Mouse (Mus musculus) mouse trophoblast stem cell (cell line): ENCODE results near the gene Cux1.

ENCODE experiments used
- in situ Hi-C, 2 experiments: fragments of 300-500 bp; cut with MseI, MboI; formaldehyde crosslinking; loops; 2 replicates in 1 of 2; 3 replicates in 1 of 2; pipeline ENCODE4 v1.15.1; 2025

Gene Cux1

GRCm38 (mm10) chr5:136511378-136511777, 55.9 kb downstream of the Cux1 start:
- in situ Hi-C loops: no loop called here

GRCm38 (mm10) chr5:136510609-136511008, 56.7 kb downstream of the Cux1 start:
- in situ Hi-C loops: no loop called here

DNA sequence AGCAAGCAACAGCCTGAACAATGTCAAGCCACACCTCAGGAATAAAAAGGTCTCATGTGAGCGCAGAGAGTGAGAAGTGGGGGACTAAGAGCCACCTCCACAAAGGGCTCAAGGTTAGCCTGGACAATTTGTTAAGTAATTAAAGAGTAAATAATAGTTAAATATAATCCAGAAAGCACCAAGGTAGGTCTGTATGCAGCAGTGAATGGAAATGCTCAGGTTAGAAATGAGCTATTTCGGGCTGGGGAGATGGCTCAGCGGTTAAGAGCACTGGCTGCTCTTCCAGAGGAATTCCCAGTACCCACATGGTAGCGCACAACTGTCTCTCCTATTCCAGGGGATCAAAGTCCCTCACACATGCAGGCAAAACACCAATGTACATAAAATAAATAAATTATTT, 59.7 kb downstream of the Cux1 start:
- in situ Hi-C loops: no loop called here

DNA sequence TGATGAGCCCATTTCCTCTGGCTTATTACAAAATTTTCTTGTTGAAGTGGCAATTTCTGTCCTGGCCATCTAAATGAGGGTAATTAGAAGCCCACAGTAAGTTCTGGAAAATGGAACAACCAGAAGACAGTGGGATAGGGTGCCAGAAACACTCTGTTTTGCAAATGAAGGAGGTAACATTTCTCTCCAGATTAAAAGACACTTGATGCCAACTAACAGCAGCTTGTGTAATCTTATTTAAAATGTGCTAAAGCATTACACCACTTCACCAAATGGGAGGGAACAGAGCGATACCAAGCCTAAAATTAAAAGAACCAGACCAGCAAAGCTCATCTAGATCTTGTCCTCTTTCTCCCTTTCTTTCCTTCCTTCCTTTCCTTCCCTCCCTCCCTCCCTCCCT, 61.0 kb downstream of the Cux1 start:
- in situ Hi-C loops: no loop called here

DNA sequence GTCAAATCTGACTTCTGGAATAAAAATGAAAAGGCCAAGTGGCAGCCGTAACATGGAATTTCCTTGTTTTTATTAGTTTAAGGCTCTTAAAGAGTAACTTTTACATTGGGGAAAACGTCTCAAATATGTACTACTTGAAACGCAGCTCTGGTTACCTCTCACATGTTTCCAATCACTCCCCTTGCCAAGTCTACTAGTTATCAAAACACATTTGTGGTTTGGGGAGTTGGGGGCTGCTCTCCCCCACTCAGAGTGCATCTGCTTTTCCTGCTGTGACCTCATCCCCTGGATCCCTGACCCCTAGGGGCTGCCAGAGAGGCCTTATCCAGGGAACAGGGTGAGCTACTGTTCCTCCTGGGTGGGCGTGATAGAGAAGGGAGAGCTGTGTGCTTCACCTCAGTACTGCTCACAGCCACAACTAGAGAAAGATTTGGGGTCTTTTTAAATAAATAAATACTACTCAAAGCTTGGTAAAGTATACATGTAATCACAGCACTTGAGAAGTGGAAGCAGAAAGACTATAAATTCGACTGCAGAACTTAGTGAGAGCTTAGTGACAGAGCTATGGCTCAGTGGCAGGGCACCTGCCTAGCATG, 64.7 kb downstream of the Cux1 start:
- in situ Hi-C loops: no loop called here

DNA sequence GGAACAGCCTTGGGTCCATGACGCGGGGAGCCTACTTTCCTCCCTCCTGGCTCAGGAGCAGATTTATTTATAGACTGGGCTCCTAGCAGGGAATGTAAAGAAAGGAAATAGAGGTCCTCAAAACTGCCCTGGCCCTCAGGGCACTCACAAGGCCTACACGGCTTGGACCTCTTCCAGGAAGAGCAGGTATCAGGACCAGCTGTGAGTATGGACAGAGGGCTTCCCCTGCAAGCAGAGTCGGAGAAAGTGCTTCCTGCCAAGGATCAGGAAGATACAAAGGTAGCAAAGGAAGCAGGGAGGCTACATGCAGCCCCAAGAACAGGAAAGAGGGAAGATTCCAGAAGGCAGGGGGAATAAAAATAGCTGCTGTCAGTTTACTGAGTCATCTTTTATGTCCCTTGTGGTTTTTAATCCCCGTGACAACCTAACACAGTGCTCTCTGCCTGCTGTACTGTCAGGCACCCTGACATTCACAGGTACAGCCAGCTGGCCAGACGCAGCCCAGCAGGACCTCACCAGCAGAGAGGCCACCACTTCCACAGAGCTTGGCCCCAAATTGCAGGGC, 66.9 kb downstream of the Cux1 start:
- in situ Hi-C loops: no loop called here

DNA sequence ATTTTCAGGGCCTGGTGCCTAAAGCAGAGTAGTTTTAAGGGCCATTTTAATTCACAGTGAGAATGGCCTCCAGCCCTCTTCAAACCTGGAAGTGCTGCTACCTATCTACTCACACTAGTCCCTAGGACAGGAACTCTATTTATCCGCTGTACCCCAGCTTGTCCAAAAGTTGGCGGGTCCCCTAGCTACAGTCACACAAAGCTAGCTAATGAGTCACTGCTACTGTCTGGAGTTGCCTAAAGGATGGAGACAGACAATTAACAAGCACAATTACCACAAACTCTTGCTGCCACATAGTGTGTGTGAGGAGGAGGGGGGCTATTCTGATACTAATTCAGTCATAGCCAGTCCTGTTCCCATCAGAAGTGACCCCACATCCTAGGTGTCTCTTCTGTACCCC, 68.0 kb downstream of the Cux1 start:
- in situ Hi-C loops: no loop called here

DNA sequence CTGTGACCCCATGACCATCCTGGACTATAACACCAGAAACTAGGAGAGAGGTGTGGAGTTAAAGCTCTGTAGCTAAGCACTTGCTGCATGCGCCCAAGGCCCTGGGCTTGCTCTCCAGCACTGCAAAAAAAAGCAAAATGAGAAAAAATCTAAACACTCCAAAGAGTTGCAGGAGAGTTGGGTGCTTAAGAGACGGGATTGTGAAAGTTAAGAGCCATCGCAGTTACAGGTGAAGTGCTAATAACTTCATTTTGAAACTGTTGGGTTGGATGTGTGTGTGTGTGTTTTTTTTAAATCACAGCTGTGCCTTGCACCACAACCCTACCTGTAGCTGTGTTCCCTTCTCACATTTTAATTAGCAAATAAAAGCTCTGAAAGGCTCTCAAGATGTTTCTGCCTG, 68.5 kb downstream of the Cux1 start:
- in situ Hi-C loops: no loop called here

DNA sequence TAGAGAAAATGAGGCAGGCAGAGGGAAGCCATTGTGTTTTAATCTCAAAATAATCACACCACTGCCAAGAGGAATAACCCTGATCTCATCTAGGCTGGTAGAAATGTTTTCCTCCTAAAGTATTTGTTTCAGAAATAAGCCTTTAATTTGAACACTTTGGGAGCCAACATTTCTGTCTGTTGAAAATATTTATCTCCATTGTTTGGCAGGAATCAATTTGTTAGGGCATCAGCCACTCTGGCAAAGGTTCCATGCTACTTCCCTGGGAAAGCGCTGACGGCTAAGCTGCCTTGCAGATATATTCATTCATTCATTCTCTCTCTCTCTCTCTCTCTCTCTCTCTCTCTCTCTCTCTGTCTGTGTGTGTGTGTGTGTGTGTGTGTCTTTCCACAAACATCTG, 70.0 kb downstream of the Cux1 start:
- in situ Hi-C loops: no loop called here

DNA sequence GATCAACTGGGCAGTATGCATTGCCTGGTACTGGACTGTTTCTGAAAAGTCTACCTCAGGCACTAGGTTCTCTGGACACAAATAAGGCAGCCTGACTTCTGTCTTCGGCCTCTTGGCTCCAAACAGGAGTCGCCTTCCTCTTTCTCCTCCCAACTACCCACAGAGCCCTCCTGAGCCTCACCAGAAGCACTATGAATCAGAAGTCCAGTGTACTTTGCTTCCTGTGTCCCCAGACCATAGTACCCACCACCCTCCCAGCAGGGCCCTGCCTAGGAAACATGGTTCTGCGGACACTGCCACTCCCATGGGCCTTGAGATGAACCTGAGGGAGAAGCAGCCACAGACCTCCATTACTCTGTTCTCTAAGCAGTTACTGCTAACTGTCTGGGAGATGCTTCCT, 71.7 kb downstream of the Cux1 start:
- in situ Hi-C loops: no loop called here

DNA sequence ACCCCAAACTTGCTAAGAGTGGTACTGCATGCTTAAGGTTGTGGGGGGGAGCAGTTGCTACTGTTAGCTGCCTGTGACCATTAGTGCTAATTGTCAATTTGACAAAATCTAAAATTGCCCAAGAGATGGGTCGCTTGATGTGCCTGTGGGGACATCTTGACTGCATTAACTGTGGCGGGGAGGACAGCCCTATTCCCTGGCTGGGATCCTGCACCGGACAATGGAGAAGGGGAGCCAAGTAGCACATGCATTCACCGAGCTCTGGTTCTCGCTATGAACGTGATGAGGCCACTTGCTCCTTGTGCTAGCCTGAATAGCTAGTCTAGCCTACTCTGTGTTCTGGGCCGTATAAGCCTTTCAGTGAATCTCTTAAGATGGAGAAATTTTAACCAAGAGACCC, 72.4 kb downstream of the Cux1 start:
- in situ Hi-C loops: no loop called here

DNA sequence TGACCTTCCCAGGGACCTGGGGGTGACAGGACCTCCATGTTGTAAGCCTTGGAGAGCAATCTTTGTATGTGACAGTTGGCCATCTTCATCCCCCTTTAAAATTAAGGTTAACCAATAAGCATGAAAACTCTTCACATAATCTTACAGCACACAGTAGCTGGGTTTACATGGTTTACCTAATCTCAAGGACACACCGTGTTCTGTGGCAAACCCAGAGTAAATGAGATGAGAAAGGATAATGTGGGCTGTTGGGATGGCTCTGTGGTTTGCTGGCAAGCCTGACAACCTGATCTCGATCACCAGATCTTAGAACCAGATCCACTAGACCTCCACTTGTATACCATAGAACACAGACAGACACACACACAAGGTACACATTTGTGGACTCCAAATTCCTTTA, 73.0 kb downstream of the Cux1 start:
- in situ Hi-C loops: no loop called here

DNA sequence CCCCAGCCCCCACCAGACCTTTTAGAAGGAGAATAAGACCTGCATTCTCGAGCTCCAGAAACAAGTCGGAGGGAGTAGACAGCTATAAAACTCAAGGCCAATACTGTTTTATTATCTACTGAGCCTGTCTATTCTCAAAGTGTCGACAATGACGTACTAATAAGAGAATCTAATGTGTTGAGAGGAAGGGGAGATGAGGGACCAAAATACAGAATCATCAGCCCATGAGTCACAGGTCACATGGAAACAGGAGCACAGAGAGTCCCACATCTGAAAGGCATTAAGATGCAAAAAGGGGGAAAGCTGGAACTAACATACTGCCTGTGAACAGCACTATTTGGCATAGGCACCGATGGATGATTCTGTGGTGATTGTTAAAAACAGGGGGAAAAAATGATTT, 77.8 kb downstream of the Cux1 start:
- in situ Hi-C loops: no loop called here

DNA sequence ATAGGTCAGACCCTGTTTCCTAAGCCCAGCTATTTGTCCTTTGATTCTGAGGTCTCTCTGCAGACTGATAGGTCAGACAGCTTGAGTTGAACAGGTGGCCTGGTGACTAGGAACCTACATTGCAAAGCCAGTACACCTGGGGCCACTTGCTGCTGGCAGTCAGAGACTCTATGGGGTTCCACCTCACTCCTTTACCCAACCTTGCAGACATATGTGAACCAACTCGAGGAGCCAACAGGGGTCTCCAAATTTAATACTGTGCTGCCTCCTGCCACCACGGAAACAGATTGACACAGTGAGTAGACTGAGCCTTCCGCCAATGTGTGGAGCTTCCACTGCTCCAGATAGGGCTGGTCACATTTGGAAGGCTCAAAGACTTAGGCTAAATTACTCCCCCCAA, 78.6 kb downstream of the Cux1 start:
- in situ Hi-C loops: no loop called here

DNA sequence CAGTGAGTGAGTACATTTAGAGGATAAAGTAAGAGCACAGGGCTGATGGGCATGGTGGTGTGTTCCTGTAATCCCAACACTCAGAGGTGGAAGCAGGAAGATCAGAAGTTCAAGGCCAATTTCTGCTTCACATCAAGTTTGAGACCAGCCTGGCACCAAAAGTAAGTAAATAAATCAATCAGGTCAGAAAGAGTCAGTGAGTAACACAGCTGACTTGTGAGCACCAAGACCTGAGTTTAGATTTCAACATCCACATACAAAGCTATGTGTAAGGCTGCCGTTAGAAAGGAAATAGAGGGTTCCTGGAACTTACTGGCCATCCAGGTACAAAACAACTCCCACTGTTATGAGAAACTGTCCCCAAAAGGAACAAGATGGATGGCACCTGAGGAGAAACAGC, 79.1 kb downstream of the Cux1 start:
- in situ Hi-C loops: no loop called here

GRCm38 (mm10) chr5:136487397-136488093, 79.7 kb downstream of the Cux1 start:
- in situ Hi-C loops: no loop called here

DNA sequence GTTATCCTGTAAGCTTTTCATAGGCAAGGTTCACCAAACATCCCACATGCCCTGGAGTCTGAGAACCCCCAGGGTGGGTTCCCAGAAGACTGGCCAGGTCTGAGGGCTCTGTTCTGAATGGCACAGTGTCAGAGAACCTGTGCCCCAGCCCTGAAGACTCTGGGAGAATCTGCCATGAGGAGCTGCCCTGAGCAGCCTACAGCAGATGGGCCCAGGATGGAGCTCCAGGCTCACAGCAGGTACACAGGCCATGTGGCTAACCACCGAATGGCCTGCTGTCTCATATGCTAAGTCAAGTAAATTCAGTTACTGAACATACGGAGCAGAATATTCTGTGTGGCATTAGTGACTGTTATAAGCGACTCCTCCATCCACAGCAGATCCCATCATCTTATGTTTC, 80.9 kb downstream of the Cux1 start:
- in situ Hi-C loops: no loop called here

- in situ Hi-C loops: no loop called here
These were observed 81.9 kb downstream of the Cux1 start for GRCm38 (mm10) chr5:136485397-136485796.

DNA sequence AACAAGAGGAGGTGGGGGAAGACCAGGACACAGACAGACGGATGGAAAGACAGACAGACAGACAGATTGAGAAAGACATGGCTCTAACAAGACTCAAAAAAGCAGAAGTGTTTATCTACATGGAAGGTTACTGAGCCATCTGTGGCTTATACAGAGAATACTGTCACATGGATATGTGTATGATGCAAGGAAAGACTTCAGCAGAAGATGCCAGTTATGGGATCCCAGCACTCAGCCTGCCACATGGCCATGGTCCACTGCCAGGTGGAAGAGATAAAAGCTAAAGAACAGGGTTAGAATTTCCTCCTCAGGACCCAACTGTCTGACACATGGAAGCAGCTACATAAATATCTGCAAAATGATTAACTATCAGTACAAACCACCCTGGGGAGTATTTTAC, 84.9 kb downstream of the Cux1 start:
- in situ Hi-C loops: no loop called here

GRCm38 (mm10) chr5:136480541-136480940, 86.7 kb downstream of the Cux1 start:
- in situ Hi-C loops: no loop called here

- in situ Hi-C loops: no loop called here
These were observed 87.5 kb downstream of the Cux1 start for GRCm38 (mm10) chr5:136479801-136480200.

GRCm38 (mm10) chr5:136479024-136479763, 88.1 kb downstream of the Cux1 start:
- in situ Hi-C loops: no loop called here

DNA sequence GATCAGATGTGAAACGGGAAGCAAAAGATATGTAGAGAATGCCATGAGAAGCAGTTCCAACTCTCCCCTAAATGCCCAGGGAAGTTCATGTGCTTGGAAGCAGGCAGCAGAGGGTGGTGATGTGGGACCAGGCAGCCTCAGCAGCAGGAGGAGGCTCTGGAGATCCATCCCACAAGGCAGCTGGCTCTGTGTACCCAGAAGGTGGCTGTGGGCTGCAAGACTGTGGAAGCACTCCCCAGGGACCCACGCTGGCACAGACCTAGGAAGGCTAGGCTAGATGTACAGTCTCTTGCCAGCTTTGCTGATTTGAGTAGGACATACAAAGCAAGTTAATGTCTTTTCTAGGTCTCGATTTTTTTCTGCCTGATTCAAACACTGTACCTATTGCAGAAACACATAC, 91.0 kb downstream of the Cux1 start:
- in situ Hi-C loops: no loop called here
